In genomic region chr7:27309832-27310231, GRCm38 (mm10) we compare ENCODE assay signal across 13 mouse cellular contexts. TPM values are rescaled to one million over a fixed set of nuclear protein-coding genes. Genes with fewer than 3 reads are reported as not detected.
DNase-seq lines count a peak whose midpoint lies in the region; ATAC-seq lines count a peak whose summit lies in the region.
"Had no signal": no experiment of that assay in that cellular context is flagged by ENCODE, and none has a peak within 500 bp of the region (broad histone marks: within the 10 kb centered on the region; RNA-seq: fewer than 3 reads in every experiment).

No protein-coding gene starts in this region.

- H3K4me3 ChIP-seq in heart, embryonic 13.5 days = peak overlapping the region; percentile 35; the same call in 1 of the 2 replicates
- H3K4me3 ChIP-seq in lung, embryonic 15.5 days = peak overlapping the region; percentile 24
- H3K4me3 ChIP-seq in embryonic facial prominence, embryonic 14.5 days (ENCODE audit: low read depth, low read length) = no peak overlapping the region
- no peak overlapping the region for H3K4me3 ChIP-seq in neural tube, embryonic 15.5 days (replicated peaks)

- peak overlapping the region; percentile 64 for H3K4me2 ChIP-seq in heart, embryonic 13.5 days
- H3K4me2 ChIP-seq in lung, embryonic 15.5 days = peak overlapping the region; percentile 62
- no peak overlapping the region for H3K4me2 ChIP-seq in embryonic facial prominence, embryonic 14.5 days (ENCODE audit: low read depth, low read length)
- peak overlapping the region; percentile 56; the same call in 1 of the 2 replicates for H3K4me2 ChIP-seq in neural tube, embryonic 15.5 days

- no peak for ATAC-seq in heart, embryonic 13.5 days (ENCODE audit: extremely low read depth, insufficient number of reproducible peaks, low FRiP score, low TSS enrichment)
- no peak for ATAC-seq in lung, embryonic 15.5 days (ENCODE audit: borderline replicate concordance, extremely low read depth, low FRiP score, low TSS enrichment)
- ATAC-seq in embryonic facial prominence, embryonic 14.5 days (ENCODE audit: low read depth) = no peak
- ATAC-seq in neural tube, embryonic 15.5 days (ENCODE audit: low FRiP score) = no peak

- DNase-seq in heart, adult 8-10 months (ENCODE audit: low spot score) = no peak
- DNase-seq in lung, postnatal 4 days = no peak
- no peak for DNase-seq in embryonic facial prominence, embryonic 14.5 days (ENCODE audit: low spot score)
- DNase-seq in spleen, postnatal 4 days (ENCODE audit: low spot score in 2 of 2) = no peak
- DNase-seq: kidney, adult 11 months had no signal

- H3K27me3 ChIP-seq in heart, embryonic 13.5 days (replicated peaks) = peaks cover 54% of the 10 kb centered on the region
- H3K27me3 ChIP-seq in lung, embryonic 15.5 days = no peaks in the 10 kb centered on the region
- H3K27me3 ChIP-seq in embryonic facial prominence, embryonic 14.5 days (replicated peaks; ENCODE audit: control insufficient read depth, insufficient read depth, low read length) = no peaks in the 10 kb centered on the region; the same call in 1 of the 2 replicates
- H3K27me3 ChIP-seq in neural tube, embryonic 15.5 days (replicated peaks) = peaks cover 12% of the 10 kb centered on the region

- peaks cover 51% of the 10 kb centered on the region for H3K36me3 ChIP-seq in heart, embryonic 13.5 days
- peaks cover 36% of the 10 kb centered on the region for H3K36me3 ChIP-seq in lung, embryonic 15.5 days
- peaks cover 23% of the 10 kb centered on the region; the same call in 1 of the 2 replicates for H3K36me3 ChIP-seq in embryonic facial prominence, embryonic 14.5 days (ENCODE audit: control insufficient read depth, insufficient read depth, low read length)
- H3K36me3 ChIP-seq in neural tube, embryonic 15.5 days = no peaks in the 10 kb centered on the region

- H3K9ac ChIP-seq in heart, embryonic 13.5 days = no peak overlapping the region
- no peak overlapping the region for H3K9ac ChIP-seq in lung, embryonic 15.5 days
- no peak overlapping the region for H3K9ac ChIP-seq in embryonic facial prominence, embryonic 14.5 days (ENCODE audit: low read depth, low read length)
- H3K9ac ChIP-seq in neural tube, embryonic 15.5 days (replicated peaks) = no peak overlapping the region

- WGBS in heart, embryonic 13.5 days = 44% methylated on average over 3 of the region's 3 CpGs
- WGBS in lung, embryonic 15.5 days = 50% methylated on average over 3 of the region's 3 CpGs
- WGBS in embryonic facial prominence, embryonic 14.5 days = 65% methylated on average over 3 of the region's 3 CpGs
- WGBS in neural tube, embryonic 15.5 days = 38% methylated on average over 3 of the region's 3 CpGs

- H3K9me3 ChIP-seq in heart, embryonic 13.5 days = peaks cover 11% of the 10 kb centered on the region; the same call in 1 of the 2 replicates
- peaks cover 4% of the 10 kb centered on the region; the same call in 1 of the 2 replicates for H3K9me3 ChIP-seq in lung, embryonic 15.5 days
- peaks cover 12% of the 10 kb centered on the region; the same call in 1 of the 2 replicates for H3K9me3 ChIP-seq in embryonic facial prominence, embryonic 14.5 days (ENCODE audit: control insufficient read depth, low read length)
- H3K9me3 ChIP-seq in neural tube, embryonic 15.5 days (replicated peaks) = no peaks in the 10 kb centered on the region; the same call in 1 of the 2 replicates

- no peak overlapping the region for H3K27ac ChIP-seq in heart, embryonic 13.5 days (replicated peaks)
- H3K27ac ChIP-seq in lung, embryonic 15.5 days = peak overlapping the region; percentile 69
- H3K27ac ChIP-seq in embryonic facial prominence, embryonic 14.5 days (replicated peaks; ENCODE audit: low read depth, low read length) = peak overlapping the region; percentile 44; the same call in 1 of the 2 replicates
- H3K27ac ChIP-seq in neural tube, embryonic 15.5 days (replicated peaks) = no peak overlapping the region

- H3K4me1 ChIP-seq in heart, embryonic 13.5 days = peaks cover 26% of the 10 kb centered on the region
- H3K4me1 ChIP-seq in lung, embryonic 15.5 days = peaks cover 24% of the 10 kb centered on the region
- peaks cover 8% of the 10 kb centered on the region; the same call in 1 of the 2 replicates for H3K4me1 ChIP-seq in embryonic facial prominence, embryonic 14.5 days (ENCODE audit: control insufficient read depth, insufficient read depth, low read length)
- peaks cover 11% of the 10 kb centered on the region for H3K4me1 ChIP-seq in neural tube, embryonic 15.5 days

RNA-seq across cellular contexts. Expression of gene Ltbp4, which starts 27.7 kb away (rescaled TPM):
- 51.3 and 53.3 TPM in 2 replicates for polyA plus RNA-seq in heart, embryonic 13.5 days (2015; fragmentation: Nextera tagmentation; extraction: Ambion mirVana)
- total RNA-seq in heart, adult 8-10 months (2022) = 100 to 1,000 TPM; 166 to 198 (median 187) TPM
- 96.2 and 102 TPM in 2 replicates for polyA plus RNA-seq in lung, embryonic 15.5 days (2015; fragmentation: Nextera tagmentation; extraction: Ambion mirVana)
- polyA plus RNA-seq in embryonic facial prominence, embryonic 14.5 days (2014; fragmentation: Nextera tagmentation; extraction: Ambion mirVana) = 74.2 and 74.8 TPM in 2 replicates
- polyA plus RNA-seq in neural tube, embryonic 15.5 days (2015; fragmentation: Nextera tagmentation; extraction: Ambion mirVana) = 10.7 and 17.8 TPM in 2 replicates

RNA-seq across cellular contexts. Expression of gene Shkbp1, which starts 46.0 kb away (rescaled TPM):
- 28.8 and 32.2 TPM in 2 replicates for polyA plus RNA-seq in heart, embryonic 13.5 days (2015; fragmentation: Nextera tagmentation; extraction: Ambion mirVana)
- total RNA-seq in heart, adult 8-10 months (2022) = 1 to 10 TPM; 4.8 to 8.0 (median 6.0) TPM
- 48.3 and 51.4 TPM in 2 replicates for polyA plus RNA-seq in lung, embryonic 15.5 days (2015; fragmentation: Nextera tagmentation; extraction: Ambion mirVana)
- 26.5 and 30.3 TPM in 2 replicates for polyA plus RNA-seq in embryonic facial prominence, embryonic 14.5 days (2014; fragmentation: Nextera tagmentation; extraction: Ambion mirVana)
- 28.9 and 33.4 TPM in 2 replicates for polyA plus RNA-seq in neural tube, embryonic 15.5 days (2015; fragmentation: Nextera tagmentation; extraction: Ambion mirVana)

RNA-seq across cellular contexts. Expression of gene Gm20479, which starts 47.4 kb away (rescaled TPM):
- 0.83 and 0.90 TPM in 2 replicates for polyA plus RNA-seq in heart, embryonic 13.5 days (2015; fragmentation: Nextera tagmentation; extraction: Ambion mirVana)
- total RNA-seq in heart, adult 8-10 months (2022) = not detected
- polyA plus RNA-seq in lung, embryonic 15.5 days (2015; fragmentation: Nextera tagmentation; extraction: Ambion mirVana) = 0.79 and 1.3 TPM in 2 replicates
- polyA plus RNA-seq in embryonic facial prominence, embryonic 14.5 days (2014; fragmentation: Nextera tagmentation; extraction: Ambion mirVana) = not detected in 2 replicates
- not detected in 2 replicates for polyA plus RNA-seq in neural tube, embryonic 15.5 days (2015; fragmentation: Nextera tagmentation; extraction: Ambion mirVana)
- total RNA-seq: layer of hippocampus, adult 8-10 months; left cerebral cortex, postnatal 10 days had no signal
- polyA plus RNA-seq: forebrain, embryonic 16.5 days; gonadal fat pad, adult 2 months; small intestine, adult 2 months had no signal

RNA-seq across cellular contexts. Expression of gene Numbl, which starts 51.6 kb away (rescaled TPM):
- polyA plus RNA-seq in heart, embryonic 13.5 days (2015; fragmentation: Nextera tagmentation; extraction: Ambion mirVana) = 8.3 and 8.8 TPM in 2 replicates
- 1 to 10 TPM; 3.4 to 5.0 (median 4.1) TPM for total RNA-seq in heart, adult 8-10 months (2022)
- polyA plus RNA-seq in lung, embryonic 15.5 days (2015; fragmentation: Nextera tagmentation; extraction: Ambion mirVana) = 23.6 and 23.8 TPM in 2 replicates
- polyA plus RNA-seq in embryonic facial prominence, embryonic 14.5 days (2014; fragmentation: Nextera tagmentation; extraction: Ambion mirVana) = 25.1 and 28.4 TPM in 2 replicates
- polyA plus RNA-seq in neural tube, embryonic 15.5 days (2015; fragmentation: Nextera tagmentation; extraction: Ambion mirVana) = 47.7 and 60.7 TPM in 2 replicates

Comparison
In these comparisons a context has a peak if more than half of its experiments do, and no peak if none do; other contexts are left out.
1. H3K27ac ChIP-seq: peak in lung, embryonic 15.5 days (single experiment) and embryonic facial prominence, embryonic 14.5 days (single experiment); none in heart, embryonic 13.5 days (single experiment) and neural tube, embryonic 15.5 days (single experiment).
2. H3K4me3 ChIP-seq: peak in heart, embryonic 13.5 days (single experiment) and lung, embryonic 15.5 days (single experiment); none in embryonic facial prominence, embryonic 14.5 days (single experiment) and neural tube, embryonic 15.5 days (single experiment).